Mouse (Mus musculus) frontal cortex, adult (tissue): ENCODE data around the gene Myh6.
A peak's percentile ranks its signal among the peaks of the same experiment; 100 is the strongest.
"Not testable (repeated sequence)": the region's sequence is repeated elsewhere in the genome, so short reads cannot be mapped to it uniquely, and the experiment has no call there.

Experiments
- ATAC-seq: cut with Nextera tagmentation; 2 replicates; pipeline ENCODE4 v1.9.2; 2017; ENCODE audit warnings: mild to moderate bottlenecking, moderate library complexity, mixed read lengths; ENCODE audit not compliant: low TSS enrichment

The Myh6 gene

DNA sequence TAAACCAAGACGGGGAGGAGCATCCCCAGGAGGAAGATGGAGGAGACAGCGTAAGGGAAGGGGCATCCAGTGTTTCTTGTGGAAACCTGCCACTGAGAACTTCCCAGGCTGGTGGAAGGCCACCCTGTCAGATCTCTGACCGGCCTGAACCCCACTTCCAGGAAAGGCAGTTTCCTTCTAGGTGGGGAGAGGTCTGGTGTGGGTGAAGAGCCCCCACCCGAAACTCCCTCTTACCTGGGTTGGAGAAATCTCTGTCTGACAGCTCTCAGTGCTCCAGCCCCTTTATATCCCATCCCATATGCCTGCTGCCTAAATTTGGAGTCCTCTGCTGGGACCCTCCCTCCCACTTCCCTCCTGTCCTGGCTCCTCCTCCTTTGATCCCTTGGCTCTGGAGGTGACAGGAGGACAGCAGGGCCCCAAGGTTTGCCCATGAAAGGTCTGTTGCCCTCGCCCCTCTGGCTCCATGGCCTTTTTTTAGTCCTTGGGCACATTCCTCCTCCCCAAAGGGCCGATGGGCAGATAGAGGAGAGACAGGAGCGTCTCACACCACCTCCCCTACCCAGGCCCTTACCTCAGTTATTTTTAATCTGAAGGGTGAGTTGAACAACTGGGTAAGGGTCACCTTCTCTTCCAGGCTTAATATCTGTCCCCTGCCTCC is at the start of gene Myh6:
TSS of gene Myh6 (minus strand) at position 608 of the 658 bp plus-strand sequence.
- ATAC-seq = no peak

DNA sequence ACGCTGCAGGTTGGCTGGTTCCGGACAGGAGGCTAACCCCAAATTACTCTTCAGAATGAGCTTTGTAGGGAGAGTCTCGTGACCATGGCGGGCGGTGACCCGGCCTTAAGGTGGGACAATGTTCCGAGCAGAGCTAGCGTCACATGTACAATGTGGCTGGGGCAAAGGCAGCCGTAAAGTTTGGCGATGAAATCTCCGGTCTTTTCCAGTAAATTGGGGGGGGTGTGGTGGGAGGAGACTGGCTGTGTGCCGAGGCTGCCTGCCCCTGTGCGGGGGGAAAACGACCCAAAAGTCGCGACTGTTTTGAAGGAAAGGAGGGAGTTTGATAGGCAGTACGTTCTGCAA is 49.0 kb upstream of the Myh6 start:
- ATAC-seq = peak; percentile 14

DNA sequence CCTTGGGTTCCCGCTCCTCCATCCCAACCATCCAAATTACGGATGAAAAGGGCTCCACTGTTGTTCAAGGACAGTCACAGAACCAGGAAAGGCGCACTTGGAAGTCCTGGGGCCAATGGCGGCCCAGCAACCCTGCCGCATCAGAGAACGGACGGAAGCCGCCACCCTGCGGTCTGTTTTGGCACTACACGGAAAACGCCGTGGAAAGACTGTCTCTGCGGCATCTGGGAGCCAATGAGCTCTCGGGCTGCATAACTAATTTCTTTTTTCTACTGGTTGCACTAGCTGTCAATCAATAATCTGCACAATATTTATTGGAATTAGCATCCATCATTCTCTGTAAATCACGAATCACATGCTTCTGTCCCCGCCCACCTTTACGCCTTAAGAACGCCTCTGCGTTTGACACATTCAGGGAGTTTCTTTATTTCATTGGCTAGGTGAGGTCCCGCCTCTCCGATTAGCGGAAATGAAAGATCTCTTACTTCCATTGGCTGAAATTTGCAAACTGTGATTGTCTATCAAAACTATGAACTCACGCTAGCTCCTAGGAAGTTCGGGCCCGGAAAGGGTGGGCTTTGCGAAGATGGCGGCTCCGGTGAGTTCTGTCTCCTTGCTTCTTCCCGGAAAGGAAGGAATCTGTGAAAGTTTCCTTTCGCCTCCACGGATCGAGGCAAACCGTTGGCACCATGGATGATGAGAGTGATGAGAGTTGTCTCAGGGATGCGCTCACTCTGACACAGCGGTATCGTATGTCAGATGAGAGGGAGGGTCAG is 48.5 kb upstream of the Myh6 start, which contains the start of gene Ngdn:
TSS of gene Ngdn (plus strand) at position 464 of the 776 bp plus-strand sequence.
- peak; percentile 89 for ATAC-seq

- ATAC-seq = peak; percentile 65
Observed at GRCm38 (mm10) chr14:55014591-55014990, 47.9 kb upstream of the Myh6 start.

GRCm38 (mm10) chr14:55011116-55011515 is 44.4 kb upstream of the Myh6 start:
- ATAC-seq = no peak

DNA sequence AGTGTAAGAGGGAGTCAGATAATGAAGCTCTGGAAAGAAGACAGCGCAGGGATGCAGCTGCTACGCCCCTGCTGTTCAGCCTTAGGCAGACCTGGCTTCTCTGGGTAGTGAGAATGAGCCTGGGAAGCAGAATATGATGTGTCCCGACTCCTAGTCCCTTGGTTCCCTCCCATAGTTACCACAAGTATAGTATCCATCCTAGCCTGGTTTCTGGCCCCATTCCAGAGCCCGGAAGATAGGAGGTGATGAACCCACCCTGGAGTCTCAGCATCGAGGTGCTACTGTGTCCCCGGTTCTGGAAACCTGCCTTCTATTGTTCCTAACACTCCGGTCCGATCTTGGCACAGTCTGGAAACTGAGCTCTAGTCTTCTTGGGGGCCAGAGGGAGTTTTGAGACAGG is 41.7 kb upstream of the Myh6 start:
- ATAC-seq = no peak

- ATAC-seq = no peak
Observed at GRCm38 (mm10) chr14:55007120-55007908, 40.6 kb upstream of the Myh6 start.

DNA sequence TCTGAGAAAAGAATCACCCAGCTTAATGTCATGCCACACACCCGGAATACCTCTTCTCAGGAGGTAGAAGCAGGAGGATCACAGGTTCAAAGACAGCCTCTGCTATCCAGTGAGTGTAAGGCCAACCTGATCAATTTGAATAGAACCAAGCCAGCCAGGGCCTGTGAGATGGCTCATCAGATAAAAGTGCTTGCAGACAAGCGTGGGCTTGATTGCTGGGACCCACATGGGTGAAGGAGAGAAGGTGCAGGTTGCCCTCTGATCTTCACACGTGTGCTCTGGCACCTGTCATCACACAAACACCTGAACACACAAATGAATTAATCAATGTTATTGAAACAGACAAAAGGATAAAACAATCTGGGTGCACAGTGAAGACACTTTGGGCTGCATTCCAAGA is 39.8 kb upstream of the Myh6 start:
- ATAC-seq = no peak

- no peak for ATAC-seq
Observed at GRCm38 (mm10) chr14:55005967-55006366, 39.2 kb upstream of the Myh6 start.

- ATAC-seq = no peak
Observed at GRCm38 (mm10) chr14:55005506-55005905, 38.8 kb upstream of the Myh6 start.

DNA sequence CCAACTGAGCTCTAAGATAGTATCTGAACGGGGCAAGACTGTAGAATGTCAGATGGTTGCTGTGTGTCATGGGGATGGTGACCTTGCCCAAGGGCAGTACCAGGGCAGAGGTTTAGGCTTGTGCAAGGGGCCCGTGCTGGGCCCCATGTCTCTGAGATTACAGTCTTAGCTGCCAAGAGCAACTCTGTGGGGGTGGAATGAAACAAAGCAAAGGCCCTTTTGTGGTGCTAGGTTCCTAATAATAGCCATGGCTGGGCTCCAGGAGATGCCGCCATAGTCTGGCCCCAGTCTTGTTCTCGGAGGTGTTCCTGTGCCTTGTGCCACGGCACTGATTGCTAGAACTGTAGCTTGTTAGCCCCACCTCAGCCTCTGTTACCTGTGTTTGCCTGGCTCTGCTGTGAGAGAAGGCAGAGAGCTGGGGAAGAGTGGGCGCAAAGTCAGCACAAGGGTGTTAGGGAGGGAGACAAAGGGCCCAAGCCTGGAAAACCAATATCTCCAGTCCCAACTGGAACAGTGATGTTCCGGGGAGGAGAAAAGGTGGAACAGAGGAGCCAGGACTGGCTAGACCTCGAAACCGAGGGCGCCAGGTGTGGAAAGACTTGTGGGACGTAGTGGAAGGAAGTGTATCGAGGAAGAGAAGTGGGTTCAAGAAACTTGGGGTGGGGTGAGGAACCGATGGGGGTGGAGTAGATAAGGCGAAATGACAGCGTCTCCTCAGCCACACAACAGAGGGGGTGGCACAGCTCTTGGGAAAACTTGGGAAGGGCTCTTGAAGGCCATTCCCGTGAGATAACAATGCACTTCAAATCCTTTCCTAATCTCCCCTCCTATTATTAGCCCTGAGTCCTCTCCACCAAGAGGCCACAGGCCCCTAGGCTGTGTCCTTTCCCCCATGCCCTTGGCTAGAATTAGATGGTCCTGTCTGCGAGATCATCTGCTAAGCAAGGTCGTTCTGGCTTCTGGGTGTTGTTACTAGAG is 37.4 kb upstream of the Myh6 start:
- peak; percentile 31; the same call in 1 of the 2 replicates for ATAC-seq

DNA sequence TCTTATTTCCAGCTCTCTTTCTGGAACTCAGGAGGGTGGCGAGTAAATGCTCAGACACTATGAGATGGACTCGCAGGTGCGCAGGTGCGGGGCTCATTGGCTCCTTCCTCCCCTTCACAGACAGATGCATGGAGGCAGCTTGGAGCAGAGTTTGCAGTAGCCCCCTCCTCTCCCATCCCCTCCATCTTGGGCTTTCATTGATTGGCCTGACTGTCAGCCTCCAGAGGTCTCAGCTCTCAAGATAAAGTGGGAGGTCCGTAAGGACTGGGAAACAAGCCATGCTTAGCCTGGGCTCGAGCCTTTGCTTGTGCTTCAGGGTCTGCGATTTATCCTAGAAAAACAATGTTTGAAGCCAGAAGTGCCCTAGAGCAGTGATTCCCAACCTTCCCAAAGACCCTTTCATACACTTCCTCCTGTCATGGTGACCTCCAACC is 36.0 kb upstream of the Myh6 start:
- ATAC-seq = no peak

GRCm38 (mm10) chr14:55001938-55002686 is 35.4 kb upstream of the Myh6 start:
- ATAC-seq = no peak

DNA sequence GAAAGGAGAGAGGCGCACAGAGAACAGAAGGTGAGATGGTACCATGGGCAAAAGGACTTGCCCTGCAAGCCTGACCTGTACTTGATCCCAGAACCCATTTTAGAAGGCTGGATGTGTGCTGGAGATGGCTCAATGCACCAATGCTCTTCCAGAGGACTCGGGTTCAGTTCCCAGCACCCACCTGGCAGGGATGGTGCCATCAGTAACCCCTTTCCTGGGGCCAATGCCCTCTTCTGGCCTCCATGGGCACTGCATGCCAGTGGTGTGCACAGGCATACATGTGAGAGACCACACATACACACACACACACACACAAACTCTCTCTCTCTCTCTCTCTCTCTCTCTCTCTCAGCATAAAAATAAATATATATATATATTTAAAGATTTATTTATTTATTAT is 34.7 kb upstream of the Myh6 start:
- no peak for ATAC-seq

GRCm38 (mm10) chr14:55000814-55001213 is 34.1 kb upstream of the Myh6 start:
- ATAC-seq = no peak

DNA sequence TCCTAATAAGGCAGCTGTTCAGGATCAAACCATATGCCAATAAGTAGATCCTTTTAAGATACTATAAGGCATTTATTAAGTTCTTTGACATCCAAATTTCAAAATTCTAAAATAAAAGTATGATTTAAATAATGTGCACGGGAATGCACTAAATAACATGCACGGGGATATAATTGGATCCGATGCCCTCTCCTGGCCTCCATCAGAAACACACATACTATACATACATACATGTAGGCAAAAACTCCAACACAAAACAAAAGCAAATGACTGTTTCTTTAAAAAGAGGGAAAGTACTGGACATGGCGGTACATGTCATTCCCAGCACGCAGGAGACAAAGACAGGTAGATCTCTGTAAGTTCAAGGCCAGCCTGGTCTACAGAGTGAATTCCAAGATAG is 33.1 kb upstream of the Myh6 start:
- not testable (repeated sequence) for ATAC-seq

- ATAC-seq = no peak
Observed at GRCm38 (mm10) chr14:54998680-54999079, 32.0 kb upstream of the Myh6 start.

GRCm38 (mm10) chr14:54997297-54997696 is 30.6 kb upstream of the Myh6 start:
- ATAC-seq = no peak

DNA sequence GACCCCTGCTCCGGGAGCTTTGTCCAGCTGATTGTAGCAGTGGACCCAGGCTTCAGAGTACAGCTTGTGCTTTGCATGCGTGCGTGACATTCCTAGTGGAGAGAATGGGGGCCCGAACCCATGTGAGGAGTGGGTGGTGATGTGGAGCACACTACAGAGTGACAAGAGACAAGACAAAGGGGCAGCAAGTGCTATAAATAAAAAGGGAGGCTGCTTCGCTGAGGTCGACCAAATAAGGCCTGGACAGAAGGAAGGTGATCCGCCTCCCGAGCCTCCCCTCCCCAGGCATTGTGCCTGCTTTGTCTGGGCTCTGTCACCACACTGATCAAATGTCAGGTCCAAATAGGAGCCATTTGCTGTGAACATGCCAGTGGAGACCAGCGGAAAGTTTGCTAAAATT is 30.1 kb upstream of the Myh6 start:
- ATAC-seq = no peak

DNA sequence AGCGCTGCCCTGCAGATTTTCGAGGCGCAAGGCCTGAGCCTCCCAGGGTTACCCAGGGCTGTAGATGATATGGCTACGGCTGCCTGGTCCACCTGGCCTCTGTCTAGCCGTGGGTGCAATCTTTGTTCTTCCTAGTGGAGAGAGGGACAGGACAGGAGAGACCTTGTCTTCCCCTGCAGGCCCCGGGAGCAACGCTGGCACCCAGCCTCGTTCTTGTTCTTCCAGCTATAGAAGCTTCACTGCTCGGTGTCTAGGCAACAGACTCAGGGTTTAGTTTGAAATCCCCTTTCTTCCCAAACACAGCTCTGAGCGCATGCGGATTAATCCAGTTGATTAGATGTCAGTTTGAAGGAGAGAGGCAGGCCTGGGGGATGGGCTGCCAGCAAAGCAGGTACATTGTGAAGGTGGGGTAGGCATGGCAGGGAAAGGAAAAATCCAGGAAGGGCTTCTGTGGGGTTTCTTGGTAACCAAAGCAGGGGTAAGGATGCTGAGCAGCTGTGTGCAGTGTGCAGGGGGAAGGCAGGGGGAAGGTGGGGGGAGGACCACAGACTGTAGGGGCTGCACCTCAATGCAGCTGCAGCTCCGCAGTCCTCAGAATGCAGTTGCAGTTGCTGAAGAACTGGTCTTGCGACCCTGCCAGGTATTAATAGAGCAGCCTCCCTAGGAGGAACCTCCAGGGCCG is 28.9 kb upstream of the Myh6 start:
- ATAC-seq = peak; percentile 58
